Comparison of ENCODE assay signal across 12 mouse cellular contexts in the genomic region with DNA sequence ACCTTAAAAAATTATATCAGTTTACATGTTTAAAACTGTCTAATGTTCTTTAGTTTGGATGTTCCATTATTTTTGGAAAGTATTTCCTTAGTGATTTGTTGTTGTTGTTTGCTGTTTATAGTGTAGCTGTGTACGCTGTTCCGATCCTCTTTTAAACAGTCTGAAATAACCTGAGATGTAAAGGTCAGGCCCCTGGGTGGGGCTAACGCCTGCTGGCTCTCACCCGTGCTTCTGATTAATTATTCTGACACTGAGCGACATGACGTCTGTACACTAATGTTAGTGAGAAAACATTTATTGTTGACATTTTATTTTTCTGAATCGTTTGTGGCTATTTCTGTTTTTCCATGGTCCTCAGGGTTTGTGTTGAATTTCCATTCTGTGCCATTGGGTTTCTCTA. TPM values are rescaled to one million over a fixed set of nuclear protein-coding genes. Genes with fewer than 3 reads are reported as not detected.
DNase-seq lines count a peak whose midpoint lies in the region; ATAC-seq and TF ChIP-seq lines count a peak whose summit lies in the region.
"Had no signal": no experiment of that assay in that cellular context is flagged by ENCODE, and none has a peak within 500 bp of the region (broad histone marks: within the 10 kb centered on the region; RNA-seq: fewer than 3 reads in every experiment).

No protein-coding gene starts in this region.

- WGBS in hindbrain, embryonic 14.5 days = 18% methylated on average over 7 of the region's 7 CpGs
- WGBS in neural tube, embryonic 14.5 days = 15% methylated on average over 7 of the region's 7 CpGs

- no peak overlapping the region for H3K4me3 ChIP-seq in layer of hippocampus, adult 2 months
- no peak overlapping the region for H3K4me3 ChIP-seq in hindbrain, embryonic 14.5 days (replicated peaks; ENCODE audit: low read length)
- no peak overlapping the region for H3K4me3 ChIP-seq in neural tube, embryonic 14.5 days (ENCODE audit: low read depth, low read length)
- H3K4me3 ChIP-seq: myocyte had no signal

- H3K4me1 ChIP-seq in hindbrain, embryonic 14.5 days (replicated peaks; ENCODE audit: control insufficient read depth, insufficient read depth, low read length) = peaks cover 61% of the 10 kb centered on the region
- H3K4me1 ChIP-seq in neural tube, embryonic 14.5 days (ENCODE audit: control insufficient read depth, insufficient read depth, low read length) = peaks cover 27% of the 10 kb centered on the region

- 0 out of 2 replicates have a peak overlapping the region, but pooled peaks have one; percentile 34 for H3K9ac ChIP-seq in hindbrain, embryonic 14.5 days
- H3K9ac ChIP-seq in neural tube, embryonic 14.5 days (replicated peaks; ENCODE audit: low read depth, low read length) = no peak overlapping the region

- H3K9me3 ChIP-seq in hindbrain, embryonic 14.5 days (ENCODE audit: control insufficient read depth, low read length) = no peaks in the 10 kb centered on the region
- H3K9me3 ChIP-seq in neural tube, embryonic 14.5 days (ENCODE audit: control insufficient read depth, low read length) = no peaks in the 10 kb centered on the region

- DNase-seq in layer of hippocampus, adult 2 months (ENCODE audit: low spot score in 2 of 2) = no peak
- no peak for DNase-seq in layer of hippocampus, postnatal 10 days (ENCODE audit: low spot score in 2 of 2)
- no peak for DNase-seq in hindbrain, embryonic 14.5 days (ENCODE audit: low spot score)
- no peak for DNase-seq in adrenal gland, postnatal 14 days
- no peak for DNase-seq in adrenal gland, postnatal 10 days
- no peak for DNase-seq in adrenal gland, postnatal 4 days (ENCODE audit: low spot score in 2 of 2)
- DNase-seq: lung, postnatal 4 days; spleen, adult 18-20 months had no signal

- no peaks in the 10 kb centered on the region for H3K27me3 ChIP-seq in hindbrain, embryonic 14.5 days (ENCODE audit: control insufficient read depth, insufficient read depth, low read length)
- no peaks in the 10 kb centered on the region for H3K27me3 ChIP-seq in neural tube, embryonic 14.5 days (ENCODE audit: control insufficient read depth, insufficient read depth, low read length)

- H3K4me2 ChIP-seq in hindbrain, embryonic 14.5 days (replicated peaks) = peak overlapping the region; percentile 29
- no peak overlapping the region for H3K4me2 ChIP-seq in neural tube, embryonic 14.5 days (ENCODE audit: low read depth, low read length)
- H3K4me2 ChIP-seq: liver, embryonic 11.5 days had no signal

- H3K36me3 ChIP-seq in hindbrain, embryonic 14.5 days (replicated peaks; ENCODE audit: control insufficient read depth, insufficient read depth) = no peaks in the 10 kb centered on the region
- no peaks in the 10 kb centered on the region for H3K36me3 ChIP-seq in neural tube, embryonic 14.5 days (ENCODE audit: control insufficient read depth, insufficient read depth, low read length)

- peak overlapping the region; percentile 89 for H3K27ac ChIP-seq in layer of hippocampus, adult 2 months
- H3K27ac ChIP-seq in hindbrain, embryonic 14.5 days = peak overlapping the region; percentile 79
- peak overlapping the region; percentile 22; the same call in 1 of the 2 replicates for H3K27ac ChIP-seq in neural tube, embryonic 14.5 days (ENCODE audit: low read depth, low read length)

- peak; percentile 60 for ATAC-seq in activated CD4-positive, CD25-positive, alpha-beta regulatory T cell, adult 4 months
- ATAC-seq in hindbrain, embryonic 14.5 days (ENCODE audit: low FRiP score) = no peak
- ATAC-seq in neural tube, embryonic 14.5 days (ENCODE audit: low read depth) = no peak

- TF ChIP-seq CTCF in layer of hippocampus, adult 2 months (conservative IDR thresholded peaks at IDR 0.05) = no peak

RNA-seq across cellular contexts. Expression of a gene that starts 41.0 kb away (rescaled TPM):
- 100 to 1,000 TPM; 103 to 116 TPM for total RNA-seq in layer of hippocampus, adult 2 months (2021)
- 100 to 1,000 TPM; 139 to 148 TPM for total RNA-seq in layer of hippocampus, postnatal 10 days (2021)
- polyA plus RNA-seq in activated CD4-positive, CD25-positive, alpha-beta regulatory T cell, adult 4 months (2017; shearing (Covaris generic)) = 10 to 100 TPM; 72.8 to 79.5 TPM
- 42.8 and 49.7 TPM in 2 replicates for polyA plus RNA-seq in hindbrain, embryonic 14.5 days (2014; fragmentation: Nextera tagmentation; extraction: Ambion mirVana)
- 49.2 and 59.5 TPM in 2 replicates for polyA plus RNA-seq in neural tube, embryonic 14.5 days (2014; fragmentation: Nextera tagmentation; extraction: Ambion mirVana)
- total RNA-seq in adrenal gland, postnatal 14 days (2021) = 82.0 and 103 TPM in 2 replicates
- total RNA-seq in adrenal gland, postnatal 10 days (2021) = 100 to 1,000 TPM in 1 of 2 experiments, 10 to 100 TPM in 1; 63.7 to 105 TPM
- 100 to 1,000 TPM; 119 to 123 TPM for total RNA-seq in adrenal gland, postnatal 4 days (2021)

Comparison
In these comparisons a context has a peak if more than half of its experiments do, and no peak if none do; other contexts are left out.
1. H3K27ac ChIP-seq: peak in every context shown above with its lines; median percentile 89 in layer of hippocampus, adult 2 months; 79 in hindbrain, embryonic 14.5 days; 22 in neural tube, embryonic 14.5 days.